Mouse (Mus musculus) ES-Bruce4 (cell line): ENCODE results near the gene Nfe2l2. TPM values are rescaled to one million over a fixed set of nuclear protein-coding genes. Genes with fewer than 3 reads are reported as not detected.
"Not testable (repeated sequence)": the region's sequence is repeated elsewhere in the genome, so short reads cannot be mapped to it uniquely, and the experiment has no call there.

ENCODE experiments used
- H3K27ac ChIP-seq: 2 replicates; pipeline ENCODE4 v1.5.1; 2012; ENCODE audit warnings: low read length, inconsistent platforms; ENCODE audit not compliant: insufficient read depth
- H3K27me3 ChIP-seq: 2 replicates; pipeline ENCODE4 v1.6.1; 2012; ENCODE audit warnings: mild to moderate bottlenecking, low read length, inconsistent platforms; ENCODE audit not compliant: control insufficient read depth, poor library complexity, insufficient read depth, severe bottlenecking
- H3K36me3 ChIP-seq: 2 replicates; pipeline ENCODE4 v1.6.1; 2012; ENCODE audit warnings: inconsistent platforms, mild to moderate bottlenecking, low read length, moderate library complexity; ENCODE audit not compliant: control insufficient read depth, poor library complexity, insufficient read depth, severe bottlenecking
- H3K4me1 ChIP-seq: one replicate; pipeline ENCODE4 v1.8.1; 2011; ENCODE audit warnings: low read length; ENCODE audit not compliant: control insufficient read depth, insufficient read depth
- H3K4me3 ChIP-seq: 2 replicates; pipeline ENCODE4 v1.5.1; 2011; ENCODE audit warnings: low read depth, mild to moderate bottlenecking, low read length
- H3K9ac ChIP-seq: 2 replicates; pipeline ENCODE4 v1.6.1; 2012; ENCODE audit warnings: low read depth, mild to moderate bottlenecking, inconsistent platforms; ENCODE audit not compliant: poor library complexity, severe bottlenecking
- H3K9me3 ChIP-seq: replicated peaks from 2 replicates; pipeline ENCODE4 v1.6.1; 2012; ENCODE audit warnings: mild to moderate bottlenecking, low read length, inconsistent platforms; ENCODE audit not compliant: control insufficient read depth, poor library complexity, insufficient read depth, severe bottlenecking
- CTCF ChIP-seq: IDR thresholded peaks from one replicate; pipeline ENCODE4 v1.8.1; 2011; ENCODE audit warnings: low read depth, low read length
- EP300 ChIP-seq: IDR thresholded peaks from 2 replicates; pipeline ENCODE4 v1.6.1; 2011; ENCODE audit warnings: low read depth, low read length; ENCODE audit not compliant: insufficient read depth
- POLR2A ChIP-seq: IDR thresholded peaks from one replicate; pipeline ENCODE4 v1.8.1; 2011; ENCODE audit warnings: low read length; ENCODE audit not compliant: insufficient read depth
- polyA plus RNA-seq: library from polyadenylated mRNA; stranded (reverse); fragments of >200 nt; gene quantifications from 2 replicates; pipeline ENCODE4 v1.2.4, GENCODE M21; 2011; ENCODE audit warnings: low read depth; ENCODE audit not compliant: missing spikeins, insufficient read depth, insufficient read length

Nfe2l2 gene
- polyA plus RNA-seq, 1 experiment, result 105 TPM

DNA sequence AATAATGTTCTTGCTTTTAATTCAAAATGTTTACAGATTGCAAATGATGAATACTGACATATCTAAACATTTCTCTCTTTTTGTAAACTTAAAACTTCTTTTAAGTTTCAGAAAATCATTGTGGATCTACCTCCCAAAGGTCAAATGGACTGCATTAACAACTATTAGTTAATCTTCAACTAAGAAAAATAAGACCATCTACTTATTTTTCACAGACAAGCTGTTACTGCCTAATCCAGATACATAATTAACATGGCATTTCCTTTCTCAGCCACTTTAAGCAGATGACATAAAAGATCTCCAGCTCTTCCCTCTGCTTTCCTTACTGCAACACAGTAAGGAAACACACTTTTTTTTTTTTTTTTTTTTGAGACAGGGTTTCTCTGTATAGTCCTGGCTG lies 67.1 kb downstream of the Nfe2l2 start:
- Histone ChIP-seq H3K4me3 (no peak overlapping the region), H3K9me3 (no peaks in the 10 kb centered on the region), H3K9ac (no peak overlapping the region), H3K36me3 (no peaks in the 10 kb centered on the region), H3K27me3 (no peaks in the 10 kb centered on the region), H3K4me1 (peaks cover 3% of the 10 kb centered on the region), H3K27ac (no peak overlapping the region)
- TF ChIP-seq CTCF, result no peak

DNA sequence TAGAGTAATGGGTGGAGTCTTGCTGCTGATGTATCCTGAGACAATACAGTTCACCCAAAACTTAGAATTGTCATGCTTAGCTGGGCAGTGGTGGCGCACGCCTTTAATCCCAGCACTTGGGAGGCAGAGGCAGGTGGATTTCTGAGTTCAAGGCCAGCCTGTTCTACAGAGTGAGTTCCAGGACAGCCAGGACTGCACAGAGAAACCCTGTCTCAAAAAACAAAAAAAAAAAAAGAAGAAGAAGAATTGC lies 67.5 kb downstream of the Nfe2l2 start:
- not testable (repeated sequence) for H3K36me3 ChIP-seq, H3K4me3 ChIP-seq, H3K4me1 ChIP-seq, H3K9me3 ChIP-seq, H3K27me3 ChIP-seq, H3K9ac ChIP-seq
- H3K27ac ChIP-seq, result 0 out of 2 replicates have a peak overlapping the region, but pooled peaks have one; percentile 24

DNA sequence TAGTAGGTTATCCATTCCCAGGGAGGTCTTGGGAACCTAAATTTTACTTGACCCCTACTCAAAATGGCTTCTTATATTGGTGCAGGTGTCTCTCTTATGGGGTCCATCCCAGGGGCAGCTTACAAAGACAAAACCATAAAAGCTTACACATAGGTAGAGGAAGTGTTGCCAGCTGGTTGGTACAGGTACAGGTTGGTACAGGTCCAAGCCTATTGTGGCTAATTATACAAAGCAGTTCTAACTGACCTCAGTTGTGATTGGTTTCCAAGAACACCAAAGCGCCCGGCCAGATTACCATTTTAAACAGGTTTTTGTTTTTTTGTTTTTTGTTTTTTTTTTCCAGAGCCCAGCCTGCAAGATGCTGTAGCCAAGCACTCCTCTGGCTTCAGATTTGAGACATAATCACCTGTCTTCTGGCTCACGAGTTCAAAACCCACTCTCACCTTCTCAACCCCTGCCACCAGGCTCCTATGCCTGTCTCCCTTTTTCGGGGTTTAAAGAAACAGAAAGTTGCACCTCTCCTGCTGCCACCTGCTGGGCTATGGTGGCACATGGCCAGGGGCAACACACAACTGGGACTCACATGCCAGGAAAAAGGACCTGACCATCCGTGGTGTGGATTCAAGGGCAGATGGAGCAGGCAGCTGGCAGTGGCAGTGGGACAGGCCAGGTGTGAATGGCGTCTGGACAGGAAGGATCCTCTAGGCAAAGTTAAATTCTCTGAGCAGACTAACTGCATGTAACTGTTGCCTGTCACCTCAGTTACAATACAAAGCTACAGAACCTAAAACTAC lies 68.0 kb downstream of the Nfe2l2 start:
- peaks cover 3% of the 10 kb centered on the region for H3K4me1 ChIP-seq
- H3K4me3 ChIP-seq, result no peak overlapping the region
- H3K27me3 ChIP-seq, result no peaks in the 10 kb centered on the region
- no peak overlapping the region for H3K9ac ChIP-seq
- H3K27ac ChIP-seq, result peak overlapping the region; percentile 24
- no peaks in the 10 kb centered on the region for H3K36me3 ChIP-seq
- no peaks in the 10 kb centered on the region for H3K9me3 ChIP-seq
- TF ChIP-seq EP300, result 0 out of 2 replicates have a peak, but pooled peaks have one; percentile 11
- TF ChIP-seq CTCF, result peak; percentile 49
- TF ChIP-seq POLR2A, result no peak

DNA sequence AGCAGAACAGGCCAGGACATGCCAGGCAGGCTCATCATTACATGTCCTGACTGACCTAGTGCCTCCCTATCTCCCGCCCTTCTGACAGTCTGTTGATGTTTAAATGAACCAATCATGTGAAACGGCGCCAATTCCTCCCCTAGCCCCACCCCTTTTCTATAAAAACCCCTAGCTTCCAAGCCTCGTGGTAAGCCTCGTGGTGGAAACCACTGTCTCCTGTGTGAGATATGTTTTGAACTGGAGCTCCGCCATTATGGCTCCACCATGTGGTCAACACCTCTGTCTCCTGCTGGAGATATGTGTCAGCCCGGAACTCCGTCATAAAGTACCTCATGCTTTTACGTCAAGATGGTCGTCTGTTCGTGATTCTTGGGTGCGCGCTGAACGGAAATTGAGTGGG lies 70.0 kb downstream of the Nfe2l2 start:
- not testable (repeated sequence) for H3K4me1 ChIP-seq, H3K9me3 ChIP-seq, H3K36me3 ChIP-seq, H3K27me3 ChIP-seq
- Histone ChIP-seq H3K9ac (peak overlapping the region; percentile 78), H3K4me3 (peak overlapping the region; percentile 62), H3K27ac (peak overlapping the region; percentile 91)
- peak; percentile 29 for TF ChIP-seq POLR2A

DNA sequence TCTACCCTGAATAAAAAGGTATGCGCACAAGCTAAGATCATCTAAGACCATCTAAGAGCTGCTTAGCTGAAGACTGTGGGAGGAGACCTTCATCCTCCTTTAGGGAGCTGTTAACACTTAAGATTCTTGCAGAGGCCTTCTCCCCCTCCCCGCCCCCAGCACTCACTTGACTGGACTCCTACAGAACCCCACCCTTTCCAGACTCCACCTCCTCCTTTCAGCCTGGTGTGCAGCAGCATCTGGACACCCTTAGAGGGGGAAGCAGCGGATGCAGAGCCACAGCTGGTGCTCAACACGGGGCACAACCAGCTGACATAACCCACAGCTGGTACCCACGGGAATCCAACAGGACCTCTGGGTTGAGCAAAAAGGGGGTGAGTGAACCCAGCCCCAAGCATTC lies 70.7 kb downstream of the Nfe2l2 start:
- Histone ChIP-seq H3K27ac (peak overlapping the region; percentile 94), H3K4me1 (peaks cover 3% of the 10 kb centered on the region), H3K9me3 (no peaks in the 10 kb centered on the region), H3K9ac (peak overlapping the region; percentile 78), H3K27me3 (no peaks in the 10 kb centered on the region), H3K36me3 (no peaks in the 10 kb centered on the region), H3K4me3 (peak overlapping the region; percentile 62)
- TF ChIP-seq CTCF (no peak), EP300 (peak; percentile 95), POLR2A (peak; percentile 98)

DNA sequence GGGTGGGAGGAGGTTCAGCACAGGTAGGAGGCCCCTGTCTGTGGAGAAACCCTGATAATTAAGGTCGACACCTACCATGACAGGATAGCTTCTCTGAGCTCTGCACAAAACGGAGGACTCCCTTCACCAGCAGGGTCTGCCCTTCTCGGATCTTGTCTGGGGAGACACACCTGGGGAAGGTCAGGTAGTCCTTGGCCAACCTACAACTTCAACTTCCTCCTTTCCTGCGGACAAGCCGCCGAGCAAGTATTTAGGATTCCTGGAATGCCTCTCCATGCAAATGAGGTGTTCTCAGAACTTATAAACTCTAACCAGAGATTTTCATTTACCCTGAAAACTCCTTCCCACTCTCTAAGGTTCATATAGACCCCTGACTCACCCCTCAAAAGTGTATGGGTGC lies 71.1 kb downstream of the Nfe2l2 start:
- Histone ChIP-seq H3K36me3 (no peaks in the 10 kb centered on the region), H3K9me3 (no peaks in the 10 kb centered on the region), H3K4me1 (peaks cover 3% of the 10 kb centered on the region), H3K9ac (peak overlapping the region; percentile 78), H3K4me3 (peak overlapping the region; percentile 77), H3K27ac (peak overlapping the region; percentile 94), H3K27me3 (no peaks in the 10 kb centered on the region)
- TF ChIP-seq CTCF (no peak), POLR2A (peak; percentile 39), EP300 (peak; percentile 90)
